Mouse (Mus musculus) cerebellum, postnatal 4 days (tissue): Measurements from ENCODE around the gene Gprin3.
A peak's percentile ranks its signal among the peaks of the same experiment; 100 is the strongest.

Experiments used
- DNase-seq, 2 experiments: peaks; one replicate each; pipeline ENCODE4 v3.0.0; 2022; ENCODE audit warnings: low spot score in 2 of 2, mixed read lengths in 1 of 2

The Gprin3 gene

GRCm38 (mm10) chr6:59425824-59426533, at the start of gene Gprin3:
Gene Gprin3, minus strand, starts transcription at chr6:59426294.
- peak; percentile 70 to 87 for DNase-seq

- no peak for DNase-seq
These were observed 32.8 kb upstream of the Gprin3 start for GRCm38 (mm10) chr6:59458861-59459260.

DNA sequence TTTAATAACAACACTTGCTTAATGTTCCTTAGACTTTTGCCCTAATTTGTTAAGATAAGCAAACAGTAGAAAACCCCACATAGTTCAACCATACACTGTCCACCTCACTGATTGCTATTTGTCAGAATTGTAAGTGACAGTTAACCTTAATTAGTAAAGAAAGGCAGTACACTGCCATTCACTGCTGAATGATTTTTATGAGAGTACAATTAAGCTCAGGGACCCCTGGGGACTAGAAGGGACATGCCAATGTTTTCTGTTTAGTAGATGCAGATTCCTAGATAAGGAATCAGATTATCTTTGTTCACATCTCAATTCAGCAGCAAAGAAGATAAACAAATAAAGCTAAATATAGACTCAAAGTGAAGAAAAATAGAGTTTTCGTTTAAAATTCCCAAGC, 30.0 kb upstream of the Gprin3 start:
- no peak for DNase-seq

- no peak for DNase-seq
These were observed 25.3 kb upstream of the Gprin3 start for GRCm38 (mm10) chr6:59451348-59451747.

DNA sequence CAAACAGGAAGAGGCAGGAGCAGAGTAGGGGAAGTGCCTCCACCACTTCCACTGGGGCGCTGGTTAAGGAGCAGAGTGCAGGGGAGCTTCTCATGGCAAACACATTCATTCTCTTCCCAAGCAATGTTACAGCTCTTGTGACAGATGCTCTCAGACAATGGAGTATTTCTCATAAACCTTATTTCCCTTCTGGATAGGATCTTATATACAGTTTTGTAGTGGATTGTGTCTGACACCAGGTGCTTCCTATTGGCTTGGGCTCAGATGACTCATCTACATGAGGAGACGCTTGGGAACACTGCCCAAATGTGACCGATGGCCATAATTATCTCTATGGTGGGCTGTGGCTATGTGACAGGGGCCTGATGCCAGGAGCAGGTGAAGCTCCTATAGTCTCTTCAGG, 19.0 kb upstream of the Gprin3 start:
- DNase-seq: no peak

- no peak for DNase-seq
These were observed 9.8 kb upstream of the Gprin3 start for GRCm38 (mm10) chr6:59435906-59436305.

GRCm38 (mm10) chr6:59433116-59433515, 7.0 kb upstream of the Gprin3 start:
- DNase-seq: no peak

DNA sequence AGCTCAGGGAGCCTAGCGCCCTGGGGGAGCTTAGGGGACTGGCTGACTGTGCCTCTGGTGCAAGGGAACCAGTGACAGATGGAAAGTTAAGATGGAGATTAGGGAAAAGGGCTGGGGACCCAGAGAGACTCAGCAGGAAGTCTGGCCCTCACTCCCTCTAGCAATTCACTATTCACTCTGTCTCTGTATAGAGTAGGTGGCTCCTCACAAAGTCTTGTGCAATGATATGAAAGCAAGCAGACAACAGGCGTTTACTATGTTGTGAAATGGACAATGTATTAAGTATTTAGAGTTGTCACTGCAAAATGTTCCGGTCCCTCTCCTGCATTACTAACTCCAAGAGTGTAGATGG, 416 bp upstream of the Gprin3 start:
- no peak for DNase-seq

DNA sequence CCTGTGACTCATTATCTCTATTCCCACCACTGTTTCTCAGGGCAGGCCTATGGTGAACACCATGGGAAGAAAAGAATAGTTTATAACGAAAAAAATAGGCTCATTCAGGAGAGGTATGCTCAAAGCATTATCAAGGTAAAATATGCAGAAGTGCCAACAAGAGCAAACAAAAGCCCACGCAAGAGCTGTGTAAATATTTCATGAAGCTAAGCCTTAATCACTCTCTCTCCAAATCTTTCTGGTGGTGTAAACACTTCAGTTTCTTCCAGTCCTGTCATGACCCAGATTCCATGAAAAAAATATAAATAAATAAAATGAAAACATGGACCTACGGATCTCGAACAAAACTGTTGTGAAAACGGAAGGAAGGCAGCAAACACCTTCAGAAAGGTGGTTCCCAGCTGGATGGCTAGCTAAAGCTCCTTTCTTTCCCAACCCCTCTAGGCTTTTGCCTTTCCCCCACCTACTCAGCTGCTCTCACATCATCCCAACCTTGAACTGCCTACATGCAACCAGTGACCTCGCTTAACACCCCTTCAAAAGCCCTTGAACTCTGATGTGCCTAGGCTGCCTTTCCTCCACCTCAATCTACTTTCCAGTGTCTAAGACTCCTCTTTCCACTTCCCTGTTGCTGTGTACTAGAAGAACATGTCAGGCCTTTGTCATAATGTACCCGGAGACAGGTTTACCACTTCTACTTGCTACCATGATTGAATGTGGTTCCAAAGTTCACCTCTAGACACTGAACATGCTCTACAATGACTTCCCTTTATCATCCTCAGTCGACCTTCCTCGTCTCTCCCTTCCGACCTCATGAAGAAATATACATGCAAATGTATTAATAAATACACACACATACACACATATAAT, 988 bp downstream of the Gprin3 start:
- DNase-seq: no peak

DNA sequence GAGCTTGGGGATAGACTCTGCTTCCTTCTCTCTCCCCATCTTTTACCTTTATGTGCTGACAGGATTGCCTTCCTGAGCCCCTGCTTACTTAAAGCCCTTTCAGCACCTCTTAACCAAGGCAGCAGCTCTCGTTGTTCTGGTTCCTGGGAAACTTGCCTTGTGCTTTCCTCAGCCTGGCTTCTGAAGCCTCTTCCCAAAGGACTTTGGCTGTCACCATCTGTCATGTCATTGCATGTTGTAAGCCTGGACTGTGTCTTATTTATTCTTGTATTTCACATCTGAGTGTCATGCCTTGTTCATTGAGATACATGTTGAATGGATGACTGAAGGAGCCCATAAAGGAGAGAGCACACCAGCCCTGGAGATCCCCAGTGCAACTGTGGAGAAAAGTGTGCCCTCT, 2.3 kb downstream of the Gprin3 start:
- no peak for DNase-seq

DNA sequence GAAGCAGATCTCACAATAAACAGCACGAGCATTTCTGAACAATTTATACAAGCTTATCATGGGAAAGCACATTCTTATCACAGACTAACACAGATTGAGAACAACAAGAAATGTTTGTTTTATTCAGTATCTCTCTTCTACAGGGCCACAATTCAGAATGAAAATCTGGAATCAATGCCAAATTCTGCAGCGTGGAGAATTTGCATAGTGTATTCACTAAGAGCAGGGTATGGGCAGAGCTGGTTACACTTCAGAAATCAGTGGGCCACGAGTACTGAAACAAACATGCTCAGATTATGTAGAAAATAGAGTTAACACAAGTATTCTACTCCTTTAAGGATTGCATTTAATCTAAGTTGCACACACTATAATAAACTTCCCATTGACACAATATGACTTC, 6.8 kb downstream of the Gprin3 start:
- no peak for DNase-seq

GRCm38 (mm10) chr6:59418659-59419058, 7.4 kb downstream of the Gprin3 start:
- no peak for DNase-seq

GRCm38 (mm10) chr6:59414816-59415215, 11.3 kb downstream of the Gprin3 start:
- DNase-seq: no peak

- DNase-seq: no peak
These were observed 13.4 kb downstream of the Gprin3 start for GRCm38 (mm10) chr6:59412417-59413346.

DNA sequence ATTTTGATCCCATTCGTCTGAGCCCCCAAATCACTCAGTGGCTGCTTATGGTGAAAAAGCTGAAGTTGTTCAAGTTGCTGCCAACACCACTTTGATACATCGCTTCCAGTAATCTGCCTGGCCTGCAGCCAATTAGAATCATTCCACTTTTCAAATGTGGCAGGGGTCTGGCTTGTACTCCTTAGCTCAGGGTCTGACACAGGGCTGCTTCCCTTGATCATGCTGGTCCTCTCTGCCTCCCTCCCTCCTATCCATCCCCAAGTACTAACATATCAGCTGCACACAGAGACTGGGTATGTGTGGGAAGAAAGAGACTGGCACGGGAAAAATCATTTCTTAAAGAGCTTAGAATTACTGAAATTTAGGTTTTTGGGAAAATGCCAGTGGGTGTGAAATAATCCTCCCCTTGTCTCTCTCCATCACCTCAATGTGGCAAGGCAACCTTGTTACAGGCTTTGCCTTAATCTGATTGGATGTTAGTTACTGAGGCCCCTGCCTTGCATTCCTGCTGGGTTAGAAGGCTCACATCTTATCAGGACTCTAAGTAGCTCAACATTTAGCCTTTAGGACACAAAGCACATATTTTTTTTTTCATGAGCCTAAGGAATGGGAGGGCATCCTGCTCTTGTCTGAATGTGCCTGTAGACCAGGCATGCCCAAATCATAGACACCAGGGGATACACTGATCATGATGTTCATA, 16.9 kb downstream of the Gprin3 start:
- peak in 1 of 2 experiments; percentile 10 for DNase-seq

GRCm38 (mm10) chr6:59407482-59407997, 18.6 kb downstream of the Gprin3 start:
- DNase-seq: no peak

DNA sequence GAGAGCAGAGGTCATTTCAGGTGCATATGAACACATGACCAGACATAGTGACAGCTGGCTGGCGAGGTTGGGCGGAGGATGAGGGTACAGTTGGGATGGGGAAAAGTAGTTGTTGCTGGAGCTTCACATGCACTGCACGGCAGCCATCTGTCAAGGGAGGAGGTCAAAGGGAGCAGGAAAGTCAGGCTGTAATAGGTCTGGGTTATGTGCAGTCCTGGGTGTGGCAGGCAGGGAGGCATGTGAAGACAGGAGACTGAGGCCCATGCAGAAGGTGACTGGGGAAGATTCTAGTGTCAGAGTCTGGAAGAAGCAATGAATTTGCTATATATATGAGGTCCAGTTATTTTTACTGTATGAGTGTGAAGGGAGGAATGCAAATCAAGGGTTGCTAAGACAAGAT, 35.9 kb downstream of the Gprin3 start:
- DNase-seq: no peak

GRCm38 (mm10) chr6:59365300-59365699, 60.8 kb downstream of the Gprin3 start:
- DNase-seq: no peak

DNA sequence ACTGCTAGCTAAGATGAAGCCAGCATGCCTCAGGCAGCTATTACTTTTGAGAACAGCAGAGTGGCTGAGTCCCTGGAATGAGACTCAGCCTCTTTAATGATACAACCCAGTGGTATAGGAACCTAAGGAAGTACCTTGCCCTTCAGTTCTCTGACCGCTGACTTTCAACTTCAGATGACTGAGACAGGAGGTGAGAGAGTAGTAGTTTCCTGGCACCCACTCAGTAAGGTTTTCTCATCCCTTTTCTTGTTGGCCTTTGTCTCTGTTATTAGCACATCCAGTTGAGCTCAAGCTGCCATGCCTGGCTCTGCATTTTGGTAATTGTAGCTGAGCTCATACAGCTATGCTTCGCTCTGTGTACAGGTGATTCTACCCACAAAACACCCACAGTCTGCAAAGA, 62.8 kb downstream of the Gprin3 start:
- no peak for DNase-seq

GRCm38 (mm10) chr6:59354943-59355342, 71.2 kb downstream of the Gprin3 start:
- no peak for DNase-seq

- DNase-seq: peak in 1 of 2 experiments; percentile 27
These were observed 74.8 kb downstream of the Gprin3 start for GRCm38 (mm10) chr6:59351108-59351789.
